Mouse (Mus musculus): ENCODE data around the gene Tyms. TPM values are rescaled to one million over a fixed set of nuclear protein-coding genes. Genes with fewer than 3 reads are reported as not detected.
A peak's percentile ranks its signal among the peaks of the same experiment; 100 is the strongest.
"Not testable (repeated sequence)": the region's sequence is repeated elsewhere in the genome, so short reads cannot be mapped to it uniquely, and the experiment has no call there.

The Tyms gene
- polyA plus RNA-seq, 1 experiment from 2014 or later = 354 TPM

GRCm38 (mm10) chr5:30095731-30096130, 22.3 kb upstream of the Tyms start:
- Histone ChIP-seq H3K4me1 (replicated peaks) (no peaks in the 10 kb centered on the region), H3K9me3 (no peaks in the 10 kb centered on the region), H3K4me2 (no peak overlapping the region), H3K27me3 (0 out of 2 replicates have a peak, but pooled peaks cover 3% of the 10 kb centered on the region), H3K4me3 (replicated peaks) (no peak overlapping the region), H3K36me3 (no peaks in the 10 kb centered on the region), H3K9ac (replicated peaks) (no peak overlapping the region), H3K27ac (no peak overlapping the region)
- WGBS = 57% methylated on average over 6 of the region's 6 CpGs
- no peak for ATAC-seq (ENCODE audit: insufficient number of reproducible peaks, insufficient read depth, low FRiP score, low TSS enrichment, low read depth)

GRCm38 (mm10) chr5:30094399-30094798, 21.0 kb upstream of the Tyms start:
- no peak overlapping the region for H3K9ac ChIP-seq (replicated peaks)
- no peak overlapping the region for H3K4me3 ChIP-seq (replicated peaks)
- WGBS = 66% methylated on average over 2 of the region's 2 CpGs
- no peak for ATAC-seq (ENCODE audit: insufficient number of reproducible peaks, insufficient read depth, low FRiP score, low TSS enrichment, low read depth)
- no peaks in the 10 kb centered on the region for H3K4me1 ChIP-seq (replicated peaks)
- H3K36me3 ChIP-seq = no peaks in the 10 kb centered on the region
- no peak overlapping the region for H3K4me2 ChIP-seq
- 0 out of 2 replicates have a peak, but pooled peaks cover 3% of the 10 kb centered on the region for H3K27me3 ChIP-seq
- H3K27ac ChIP-seq = no peak overlapping the region
- no peaks in the 10 kb centered on the region for H3K9me3 ChIP-seq

- Histone ChIP-seq H3K27ac (no peak overlapping the region), H3K9ac (replicated peaks) (no peak overlapping the region), H3K4me3 (replicated peaks) (no peak overlapping the region), H3K4me1 (replicated peaks) (no peaks in the 10 kb centered on the region), H3K36me3 (no peaks in the 10 kb centered on the region), H3K27me3 (0 out of 2 replicates have a peak, but pooled peaks cover under 1% of the 10 kb centered on the region), H3K4me2 (0 out of 2 replicates have a peak overlapping the region, but pooled peaks have one; percentile 9), H3K9me3 (no peaks in the 10 kb centered on the region)
- ATAC-seq (ENCODE audit: insufficient number of reproducible peaks, insufficient read depth, low FRiP score, low TSS enrichment, low read depth) = no peak
- 50% methylated on average over 13 of the region's 13 CpGs for WGBS
Measured at GRCm38 (mm10) chr5:30092701-30093100, 19.3 kb upstream of the Tyms start.

GRCm38 (mm10) chr5:30072377-30072776, 1.0 kb downstream of the Tyms start:
- H3K9me3 ChIP-seq = no peaks in the 10 kb centered on the region
- no peaks in the 10 kb centered on the region for H3K27me3 ChIP-seq
- H3K4me3 ChIP-seq (replicated peaks) = peak overlapping the region; percentile 80
- peaks cover 8% of the 10 kb centered on the region for H3K4me1 ChIP-seq (replicated peaks)
- 38% methylated on average over 3 of the region's 3 CpGs for WGBS
- H3K36me3 ChIP-seq = peaks cover 42% of the 10 kb centered on the region
- ATAC-seq (ENCODE audit: insufficient number of reproducible peaks, insufficient read depth, low FRiP score, low TSS enrichment, low read depth) = peak; percentile 67; the same call in 1 of the 2 replicates
- peak overlapping the region; percentile 82 for H3K9ac ChIP-seq (replicated peaks)
- peak overlapping the region; percentile 72 for H3K4me2 ChIP-seq
- no peak overlapping the region for H3K27ac ChIP-seq

GRCm38 (mm10) chr5:30071677-30072076, 1.7 kb downstream of the Tyms start:
- Histone ChIP-seq H3K4me2 (peak overlapping the region; percentile 72), H3K27ac (no peak overlapping the region), H3K4me1 (replicated peaks) (peaks cover 8% of the 10 kb centered on the region), H3K36me3 (peaks cover 49% of the 10 kb centered on the region), H3K27me3 (no peaks in the 10 kb centered on the region), H3K9me3 (no peaks in the 10 kb centered on the region), H3K9ac (replicated peaks) (no peak overlapping the region), H3K4me3 (replicated peaks) (peak overlapping the region; percentile 80)
- 82% methylated on average over 6 of the region's 6 CpGs for WGBS
- ATAC-seq (ENCODE audit: insufficient number of reproducible peaks, insufficient read depth, low FRiP score, low TSS enrichment, low read depth) = no peak

- no peaks in the 10 kb centered on the region for H3K9me3 ChIP-seq
- ATAC-seq (ENCODE audit: insufficient number of reproducible peaks, insufficient read depth, low FRiP score, low TSS enrichment, low read depth) = no peak
- H3K36me3 ChIP-seq = peaks cover 81% of the 10 kb centered on the region
- H3K4me1 ChIP-seq (replicated peaks) = peaks cover 8% of the 10 kb centered on the region
- no peaks in the 10 kb centered on the region for H3K27me3 ChIP-seq
- H3K4me3 ChIP-seq (replicated peaks) = no peak overlapping the region
- H3K27ac ChIP-seq = no peak overlapping the region
- no peak overlapping the region for H3K9ac ChIP-seq (replicated peaks)
- WGBS = 25% methylated on average over 6 of the region's 6 CpGs
- no peak overlapping the region for H3K4me2 ChIP-seq
Measured at GRCm38 (mm10) chr5:30067726-30068125, 5.7 kb downstream of the Tyms start.

GRCm38 (mm10) chr5:30059607-30060006, 13.8 kb downstream of the Tyms start:
- not testable (repeated sequence) for ATAC-seq (ENCODE audit: insufficient number of reproducible peaks, insufficient read depth, low FRiP score, low TSS enrichment, low read depth)
- H3K36me3 ChIP-seq = peaks cover 57% of the 10 kb centered on the region
- 84% methylated on average over 5 of the region's 5 CpGs for WGBS

GRCm38 (mm10) chr5:30058216-30058731, 15.1 kb downstream of the Tyms start:
- H3K4me3 ChIP-seq (replicated peaks) = no peak overlapping the region
- H3K36me3 ChIP-seq = peaks cover 45% of the 10 kb centered on the region
- no peaks in the 10 kb centered on the region for H3K4me1 ChIP-seq (replicated peaks)
- H3K27ac ChIP-seq = no peak overlapping the region
- ATAC-seq (ENCODE audit: insufficient number of reproducible peaks, insufficient read depth, low FRiP score, low TSS enrichment, low read depth) = no peak
- WGBS = 87% methylated on average over 6 of the region's 6 CpGs
- no peak overlapping the region for H3K9ac ChIP-seq (replicated peaks)
- no peaks in the 10 kb centered on the region for H3K9me3 ChIP-seq
- H3K27me3 ChIP-seq = no peaks in the 10 kb centered on the region
- H3K4me2 ChIP-seq = no peak overlapping the region

More at GRCm38 (mm10) chr5:30059607-30060006, 13.8 kb downstream of the Tyms start:
- not testable (repeated sequence) for H3K27ac ChIP-seq; H3K4me2 ChIP-seq; H3K4me3 ChIP-seq (replicated peaks); H3K9me3 ChIP-seq; H3K4me1 ChIP-seq (replicated peaks); H3K9ac ChIP-seq (replicated peaks); H3K27me3 ChIP-seq

- not testable (repeated sequence) for H3K4me3 ChIP-seq (replicated peaks); H3K27ac ChIP-seq; H3K9ac ChIP-seq (replicated peaks); H3K27me3 ChIP-seq; H3K36me3 ChIP-seq; H3K9me3 ChIP-seq; H3K4me1 ChIP-seq (replicated peaks); ATAC-seq (ENCODE audit: insufficient number of reproducible peaks, insufficient read depth, low FRiP score, low TSS enrichment, low read depth); H3K4me2 ChIP-seq
- 77% methylated on average over 4 of the region's 4 CpGs for WGBS
Measured at GRCm38 (mm10) chr5:30039841-30040240, 33.6 kb downstream of the Tyms start.

GRCm38 (mm10) chr5:30039324-30039723, 34.1 kb downstream of the Tyms start:
- not testable (repeated sequence) for H3K9me3 ChIP-seq; H3K4me2 ChIP-seq; H3K4me3 ChIP-seq (replicated peaks); H3K4me1 ChIP-seq (replicated peaks); H3K9ac ChIP-seq (replicated peaks); H3K36me3 ChIP-seq; H3K27me3 ChIP-seq; H3K27ac ChIP-seq; ATAC-seq (ENCODE audit: insufficient number of reproducible peaks, insufficient read depth, low FRiP score, low TSS enrichment, low read depth)
- 95% methylated on average over 5 of the region's 5 CpGs for WGBS

- not testable (repeated sequence) for H3K27ac ChIP-seq; H3K4me1 ChIP-seq (replicated peaks); H3K9ac ChIP-seq (replicated peaks); ATAC-seq (ENCODE audit: insufficient number of reproducible peaks, insufficient read depth, low FRiP score, low TSS enrichment, low read depth); H3K27me3 ChIP-seq; H3K4me2 ChIP-seq; H3K9me3 ChIP-seq; H3K36me3 ChIP-seq; H3K4me3 ChIP-seq (replicated peaks)
- 92% methylated on average over 2 of the region's 2 CpGs for WGBS
Measured at GRCm38 (mm10) chr5:30037111-30037510, 36.3 kb downstream of the Tyms start.

GRCm38 (mm10) chr5:30035862-30036261, 37.6 kb downstream of the Tyms start:
- not testable (repeated sequence) for H3K36me3 ChIP-seq; H3K9ac ChIP-seq (replicated peaks); H3K27me3 ChIP-seq; ATAC-seq (ENCODE audit: insufficient number of reproducible peaks, insufficient read depth, low FRiP score, low TSS enrichment, low read depth); H3K27ac ChIP-seq; H3K9me3 ChIP-seq; H3K4me2 ChIP-seq; H3K4me1 ChIP-seq (replicated peaks); H3K4me3 ChIP-seq (replicated peaks)
- WGBS = 88% methylated on average over 4 of the region's 4 CpGs
